Mouse (Mus musculus) hematopoietic multipotent progenitor cell, adult 10-12 weeks (in vitro differentiated cells): Measurements from ENCODE around the gene Psmb3. TPM values are rescaled to one million over a fixed set of nuclear protein-coding genes. Genes with fewer than 3 reads are reported as not detected.

Source experiments
- polyA plus RNA-seq: library from polyadenylated mRNA; stranded (reverse); fragments of >175 nt; gene quantifications from 2 replicates; pipeline ENCODE4 v1.2.3, GENCODE M21; 2012; ENCODE audit warnings: low replicate concordance

Gene Psmb3
- 12.3 and 135 TPM in 2 replicates for polyA plus RNA-seq

GRCm38 (mm10) chr11:97703039-97703826 lies at the start of gene Psmb3:
Psmb3 (plus strand) TSS chr11:97703399.

GRCm38 (mm10) chr11:97662893-97663527 lies 40.2 kb upstream of the Psmb3 start, which contains the start of gene Mllt6:
Mllt6 (plus strand) TSS chr11:97663414.

GRCm38 (mm10) chr11:97685613-97686321 lies 17.4 kb upstream of the Psmb3 start, which contains the start of gene Cisd3:
Cisd3 (plus strand) TSS chr11:97685826.

GRCm38 (mm10) chr11:97700003-97700745 lies 3.0 kb upstream of the Psmb3 start, which contains the start of gene Pcgf2:
Pcgf2 (minus strand) TSS chr11:97700497.

GRCm38 (mm10) chr11:97744063-97744717 lies 41.0 kb downstream of the Psmb3 start, which contains the start of gene Pip4k2b:
Pip4k2b (minus strand) TSS chr11:97744704.

Other genes with a start within 250 kb of the Psmb3 start
- not detected in 2 replicates for gene 4933428G20Rik, start 203.1 kb upstream of the Psmb3 start, polyA plus RNA-seq
- 0.37 and 1.2 TPM in 2 replicates for gene Srcin1, start 127.2 kb upstream of the Psmb3 start, polyA plus RNA-seq
- 32.1 and 80.1 TPM in 2 replicates for gene Epop, start 73.7 kb upstream of the Psmb3 start, polyA plus RNA-seq
- gene Mllt6, start 40.0 kb upstream of the Psmb3 start, polyA plus RNA-seq, result 210 and 328 TPM in 2 replicates
- 3.5 and 10.2 TPM in 2 replicates for gene Cisd3, start 17.6 kb upstream of the Psmb3 start, polyA plus RNA-seq
- gene Pcgf2, start 2.9 kb upstream of the Psmb3 start, polyA plus RNA-seq, result 13.2 and 62.7 TPM in 2 replicates
- gene Pip4k2b, start 41.3 kb downstream of the Psmb3 start, polyA plus RNA-seq, result 28.9 and 33.1 TPM in 2 replicates
- 18.5 and 25.8 TPM in 2 replicates for gene Cwc25, start 63.2 kb downstream of the Psmb3 start, polyA plus RNA-seq
- not detected in 2 replicates for gene 1700001P01Rik, start 72.5 kb downstream of the Psmb3 start, polyA plus RNA-seq
- gene Rpl23, start 79.0 kb downstream of the Psmb3 start, polyA plus RNA-seq, result 53.7 and 191 TPM in 2 replicates
- gene Lasp1, start 95.6 kb downstream of the Psmb3 start, polyA plus RNA-seq, result 121 and 395 TPM in 2 replicates
- 0.58 and 0.85 TPM in 2 replicates for gene B230217C12Rik, start 137.4 kb downstream of the Psmb3 start, polyA plus RNA-seq
- gene Fbxo47, start 180.8 kb downstream of the Psmb3 start, polyA plus RNA-seq, result 0.12 TPM in 1 of 2 replicates, not detected in the other